Mouse (Mus musculus) lung, postnatal 0 days (tissue): ENCODE data around the gene Zfp598.

Experiments
- CTCF ChIP-seq: IDR thresholded peaks from 2 replicates; pipeline ENCODE4 v1.5.1; 2016; ENCODE audit warnings: antibody characterized with exemption, mild to moderate bottlenecking
- EP300 ChIP-seq: IDR thresholded peaks from 2 replicates; pipeline ENCODE4 v1.6.1; 2016; ENCODE audit warnings: antibody characterized with exemption, mild to moderate bottlenecking, control low read depth

- TF ChIP-seq CTCF, result no peak
- TF ChIP-seq EP300, result no peak
Observed at GRCm38 (mm10) chr17:24729067-24729466, 59.6 kb downstream of the Zfp598 start.
